Mouse (Mus musculus) kidney, adult 11 months (tissue): ENCODE measurements around the gene Eng.

ENCODE experiments used
- DNase-seq: peaks from one replicate; pipeline ENCODE4 v3.0.0; 2022

Gene Eng

DNA sequence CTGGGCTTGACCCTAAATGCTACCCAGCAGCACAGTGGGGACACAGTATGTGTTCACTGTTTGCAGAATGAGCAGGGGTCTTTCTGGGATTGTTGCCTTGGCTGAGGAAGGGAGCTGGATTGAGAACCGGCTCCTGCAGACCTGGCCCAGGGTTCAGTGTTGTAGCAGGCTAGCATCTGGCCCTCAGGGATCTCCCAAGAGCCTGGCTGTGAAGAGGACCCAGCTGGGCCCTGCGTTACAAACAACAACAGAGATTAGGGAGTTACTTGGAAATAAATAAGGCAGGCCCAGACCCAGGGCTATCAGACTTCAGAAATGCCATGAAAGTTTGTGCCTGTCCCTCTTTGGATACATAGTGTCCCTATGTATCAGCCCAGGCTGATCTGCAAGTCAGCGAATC is 748 bp upstream of the Eng start:
- DNase-seq: no peak

- DNase-seq: no peak
Observed at GRCm38 (mm10) chr2:32647366-32647765, 971 bp downstream of the Eng start.

DNA sequence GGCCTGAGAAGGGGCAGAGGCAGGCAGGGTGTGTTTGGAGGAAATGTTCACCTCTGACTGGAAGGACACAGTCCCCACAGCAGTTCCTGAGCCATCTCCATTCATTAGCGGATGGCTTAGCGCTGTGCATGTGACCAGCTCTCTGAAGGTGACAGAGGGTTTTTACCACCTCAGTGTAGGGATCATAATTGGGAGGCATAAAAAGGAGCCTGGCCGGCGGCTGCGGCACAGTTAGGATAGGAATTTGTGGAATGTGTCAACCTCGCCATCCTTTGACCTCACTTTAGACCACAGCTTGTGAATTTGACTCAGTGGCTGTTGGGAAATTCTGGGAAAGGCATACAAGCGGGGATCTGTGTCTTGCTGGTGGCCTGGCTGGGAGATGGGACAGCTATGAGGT is 7.4 kb downstream of the Eng start:
- DNase-seq: no peak

- no peak for DNase-seq
Observed at GRCm38 (mm10) chr2:32654743-32655393, 8.5 kb downstream of the Eng start.

GRCm38 (mm10) chr2:32655394-32655744 is 9.0 kb downstream of the Eng start:
- DNase-seq: no peak

DNA sequence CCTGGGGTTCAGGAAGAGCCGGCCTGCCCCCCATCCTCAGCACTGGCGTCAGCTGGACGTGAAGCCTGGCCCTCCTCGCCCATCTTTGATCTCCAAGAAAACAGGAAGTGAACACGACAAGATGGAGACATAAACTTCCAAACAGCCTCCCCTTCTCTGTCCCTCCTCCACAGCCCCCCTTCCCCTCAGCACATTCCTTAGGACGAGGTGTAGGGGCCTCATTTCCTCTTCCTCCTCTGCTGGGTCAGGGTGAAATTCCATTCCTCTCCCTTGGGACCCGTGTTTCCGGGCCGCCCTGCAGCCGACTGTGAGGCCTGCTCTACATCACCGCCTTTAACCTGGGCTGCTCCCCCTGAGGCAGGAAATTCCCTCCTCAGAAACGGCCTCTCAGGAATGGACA is 9.4 kb downstream of the Eng start:
- peak; percentile 87 for DNase-seq

DNA sequence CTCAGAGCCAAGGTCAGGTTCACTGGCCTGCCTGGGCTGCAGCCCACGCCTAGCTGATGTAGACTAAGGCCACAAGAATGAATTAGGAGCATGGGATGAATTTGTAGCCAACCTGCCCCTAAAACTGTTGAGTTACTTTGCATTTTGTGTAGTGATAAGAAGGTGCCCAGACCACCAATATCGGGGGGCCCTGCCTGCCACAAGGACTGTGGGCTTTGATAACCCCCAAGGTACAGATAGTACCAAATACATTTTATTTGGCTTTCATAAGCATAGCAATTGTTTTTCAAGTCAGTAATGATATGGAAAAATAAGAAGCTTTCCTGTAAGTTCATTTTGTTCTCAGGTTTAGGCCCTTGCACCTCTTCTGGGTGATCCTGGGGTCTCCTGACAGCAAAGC is 12.5 kb downstream of the Eng start:
- DNase-seq: no peak

- peak; percentile 87 for DNase-seq
Observed at GRCm38 (mm10) chr2:32661509-32662107, 15.2 kb downstream of the Eng start.

DNA sequence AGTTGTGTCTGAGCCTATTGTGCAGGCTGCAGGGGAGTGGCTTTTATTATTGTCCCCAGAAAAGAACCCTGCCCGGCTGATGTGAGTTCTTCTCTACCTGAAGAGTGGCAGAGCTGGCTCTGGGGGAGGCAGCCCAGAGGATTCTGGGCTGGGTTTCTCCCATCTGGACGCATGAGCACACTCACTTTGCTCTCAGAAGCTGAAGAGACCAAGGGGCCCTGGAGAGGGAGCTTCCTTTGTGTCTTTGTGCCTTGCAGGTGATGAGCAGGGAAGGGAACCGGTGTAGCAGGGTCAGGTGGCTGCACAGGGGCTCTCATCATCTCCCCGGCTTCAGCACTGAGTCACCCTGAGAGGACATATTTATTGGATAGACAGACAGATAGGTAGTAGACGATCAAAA is 15.9 kb downstream of the Eng start:
- no peak for DNase-seq

DNA sequence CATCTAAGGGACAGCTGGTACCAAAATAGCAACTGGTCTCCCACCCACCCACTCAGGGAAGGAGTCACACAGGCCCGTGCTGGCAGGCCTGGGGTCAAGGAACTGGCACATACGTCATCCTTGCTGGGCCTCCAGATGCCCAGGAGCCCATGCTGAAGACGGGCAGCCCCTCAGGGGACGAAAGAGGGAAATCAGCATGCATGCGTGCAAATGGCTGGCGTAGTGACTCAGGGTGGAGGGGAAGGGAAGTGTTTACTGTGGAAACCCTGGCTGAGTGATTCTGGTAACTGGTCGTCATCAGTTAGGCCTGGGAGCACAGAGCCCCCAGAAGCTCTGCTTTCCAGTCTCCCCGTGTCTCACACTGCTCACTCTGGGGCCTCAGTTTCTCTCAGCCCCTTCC is 18.9 kb downstream of the Eng start:
- DNase-seq: no peak

DNA sequence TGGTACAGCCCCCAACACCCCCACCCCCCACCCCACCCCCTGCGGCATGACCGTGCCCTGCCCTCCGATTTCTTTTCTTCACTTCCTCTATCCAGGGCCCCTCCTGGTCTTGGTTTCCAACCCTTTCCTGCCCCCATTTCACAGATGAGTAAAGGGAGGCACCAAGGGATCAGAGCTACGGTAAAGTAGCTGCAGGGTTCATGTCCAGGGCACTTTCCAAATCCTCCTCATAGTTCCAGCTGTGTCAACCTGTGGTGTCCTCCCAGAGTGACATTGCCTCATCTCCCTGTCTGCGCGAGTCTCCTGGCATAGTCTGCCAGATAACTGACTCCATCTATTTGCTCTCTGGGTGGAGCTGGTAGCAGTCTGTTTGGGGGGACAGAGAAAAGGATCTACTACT is 19.5 kb downstream of the Eng start:
- DNase-seq: no peak

DNA sequence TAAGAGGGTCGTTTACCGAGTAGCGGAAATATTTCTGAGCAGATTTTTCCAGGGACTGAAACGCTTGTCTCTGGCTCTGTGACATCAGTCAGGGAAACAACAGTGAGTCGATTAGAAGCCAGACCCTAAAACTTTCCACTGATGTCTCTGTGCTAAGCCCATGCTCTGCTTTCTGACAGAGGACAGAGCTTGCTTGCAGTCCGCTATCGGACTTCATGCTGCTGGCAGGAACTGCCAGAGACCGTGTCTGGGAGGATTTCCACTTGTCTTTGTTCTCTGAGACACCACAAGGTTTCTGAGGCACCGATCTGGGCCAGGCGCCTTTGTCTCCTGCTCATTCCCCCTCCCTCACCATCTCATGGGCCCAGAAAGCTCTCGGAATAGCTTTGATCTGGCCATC is 21.4 kb downstream of the Eng start:
- peak; percentile 52 for DNase-seq

DNA sequence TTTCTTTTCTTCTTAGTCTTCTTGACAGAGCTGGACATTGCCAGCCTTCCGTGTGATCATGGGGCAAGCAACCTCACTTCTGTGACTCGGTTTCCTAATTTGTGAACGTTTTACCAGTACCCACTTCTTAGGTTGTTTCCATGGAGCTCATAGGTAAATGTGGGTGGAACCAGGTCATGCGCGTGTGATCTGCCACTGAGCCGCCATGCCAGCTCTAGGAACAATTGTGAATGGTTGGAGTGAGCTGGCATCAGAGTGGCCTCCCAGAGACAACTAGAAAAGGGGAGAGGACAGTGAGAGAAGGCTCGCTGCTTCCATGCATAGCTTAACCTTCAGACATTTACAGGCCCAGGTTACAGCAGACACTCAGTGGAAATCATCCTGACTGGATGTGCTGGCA is 21.8 kb downstream of the Eng start:
- DNase-seq: no peak

- DNase-seq: no peak
Observed at GRCm38 (mm10) chr2:32669876-32670275, 23.5 kb downstream of the Eng start.

GRCm38 (mm10) chr2:32671147-32671546 is 24.8 kb downstream of the Eng start:
- DNase-seq: peak; percentile 42

GRCm38 (mm10) chr2:32671907-32672595 is 25.7 kb downstream of the Eng start:
- DNase-seq: no peak

DNA sequence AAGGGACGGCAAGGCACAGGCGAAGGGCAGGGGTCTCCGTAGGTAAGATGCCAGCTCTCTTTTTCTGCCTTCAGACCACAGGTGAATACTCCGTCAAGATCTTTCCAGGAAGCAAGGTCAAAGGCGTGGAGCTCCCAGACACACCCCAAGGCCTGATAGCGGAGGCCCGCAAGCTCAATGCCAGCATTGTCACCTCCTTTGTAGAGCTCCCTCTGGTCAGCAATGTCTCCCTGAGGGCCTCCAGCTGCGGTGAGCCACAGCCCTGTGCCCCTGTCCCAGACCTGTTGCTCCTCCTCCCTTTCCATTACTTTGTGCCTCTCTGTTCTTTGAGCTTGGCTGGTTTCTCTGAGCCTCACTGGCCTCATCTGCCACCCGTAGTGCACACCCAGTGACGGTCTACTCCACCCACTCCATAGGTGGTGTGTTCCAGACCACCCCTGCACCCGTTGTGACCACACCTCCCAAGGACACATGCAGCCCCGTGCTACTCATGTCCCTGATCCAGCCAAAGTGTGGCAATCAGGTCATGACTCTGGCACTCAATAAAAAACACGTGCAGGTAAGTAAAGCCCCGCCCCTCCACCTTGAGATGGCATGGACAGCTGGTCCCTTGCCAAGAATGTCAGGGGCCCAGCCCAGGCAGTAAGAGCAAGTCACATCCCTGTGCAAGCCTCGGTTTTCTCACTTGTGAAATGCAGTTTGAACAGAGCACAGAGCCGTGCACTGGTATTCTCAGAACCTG is 27.0 kb downstream of the Eng start:
- DNase-seq: peak; percentile 63

- DNase-seq: no peak
Observed at GRCm38 (mm10) chr2:32676821-32677220, 30.4 kb downstream of the Eng start.

GRCm38 (mm10) chr2:32677683-32678082 is 31.3 kb downstream of the Eng start:
- DNase-seq: no peak

- no peak for DNase-seq
Observed at GRCm38 (mm10) chr2:32680051-32680451, 33.7 kb downstream of the Eng start.

DNA sequence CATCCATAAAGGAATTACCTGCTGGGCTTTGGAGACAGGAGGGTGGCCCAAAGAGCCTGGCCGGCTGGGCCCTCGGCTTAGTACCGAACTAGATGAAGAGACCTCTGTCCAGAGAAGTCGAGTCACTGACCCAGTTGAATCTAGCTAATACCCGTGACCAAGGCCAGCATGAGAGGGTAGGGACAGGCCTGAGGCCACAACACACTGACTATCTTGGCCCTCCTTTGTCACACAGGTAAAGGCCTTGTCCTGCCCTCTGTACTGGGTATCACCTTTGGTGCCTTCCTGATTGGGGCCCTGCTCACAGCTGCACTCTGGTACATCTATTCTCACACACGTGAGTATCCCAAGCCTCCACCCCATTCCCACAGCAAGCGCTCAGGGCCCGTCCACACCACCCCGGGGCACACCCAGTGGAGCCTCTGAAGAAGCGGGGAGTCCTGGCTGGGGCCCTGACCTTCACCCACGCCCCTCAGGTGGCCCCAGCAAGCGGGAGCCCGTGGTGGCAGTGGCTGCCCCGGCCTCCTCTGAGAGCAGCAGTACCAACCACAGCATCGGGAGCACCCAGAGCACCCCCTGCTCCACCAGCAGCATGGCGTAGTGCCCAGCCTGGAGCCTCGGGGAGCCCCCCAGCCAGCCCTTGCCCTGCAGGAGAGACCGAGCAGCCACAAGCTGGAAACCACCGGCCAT is 34.7 kb downstream of the Eng start:
- no peak for DNase-seq

GRCm38 (mm10) chr2:32681754-32682153 is 35.4 kb downstream of the Eng start:
- no peak for DNase-seq

DNA sequence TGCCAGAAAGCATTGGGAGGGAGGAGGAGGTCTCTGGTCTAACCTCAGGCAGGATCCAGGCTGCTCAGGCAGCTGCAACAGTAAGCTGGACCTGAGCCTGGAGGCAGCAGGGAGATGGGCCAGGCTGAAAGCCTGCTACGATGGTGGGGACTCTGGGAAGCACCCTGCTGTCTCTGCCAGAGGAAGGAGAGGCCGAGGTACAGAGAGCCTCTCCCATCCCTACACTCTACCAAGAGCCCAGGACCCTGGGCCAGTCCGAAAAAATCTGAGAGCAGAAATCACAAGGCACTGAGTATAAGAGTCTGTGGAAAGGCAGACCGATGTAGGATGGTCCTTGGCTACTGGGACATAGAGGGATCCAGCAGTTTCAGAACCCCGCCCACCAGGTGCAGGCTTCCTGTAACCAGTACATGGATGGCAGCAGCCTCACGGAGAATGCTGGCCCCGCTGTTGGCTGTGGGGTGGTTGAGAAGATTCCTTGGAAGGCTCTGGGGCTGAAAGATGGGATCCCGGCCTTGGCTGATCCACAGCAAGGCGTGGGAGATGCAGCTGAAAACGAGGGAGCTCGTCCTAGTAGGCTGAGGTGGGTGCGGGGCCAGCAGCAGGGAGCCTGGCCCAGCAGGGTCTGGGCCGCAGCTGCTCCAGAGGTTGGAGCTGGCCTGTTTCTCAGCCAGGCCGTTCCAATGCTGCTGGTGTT is 36.5 kb downstream of the Eng start:
- DNase-seq: no peak
